Mouse (Mus musculus) midbrain, embryonic 15.5 days (tissue): Measurements from ENCODE around the gene Cadm1. TPM values are rescaled to one million over a fixed set of nuclear protein-coding genes. Genes with fewer than 3 reads are reported as not detected.

Experiments used
- ATAC-seq: fragments of 200-750 bp; cut with Nextera tagmentation; replicated peaks from 2 replicates; pipeline ENCODE4 v1.8.0; 2017; ENCODE audit warnings: moderate TSS enrichment
- H3K27ac ChIP-seq: fragments of 300-500 bp; sonication (generic); 2 replicates; pipeline ENCODE4 v1.5.1; 2015; ENCODE audit warnings: mild to moderate bottlenecking, inconsistent platforms
- H3K27me3 ChIP-seq: fragments of 300-500 bp; sonication (generic); replicated peaks from 2 replicates; pipeline ENCODE4 v1.6.1; 2015; ENCODE audit warnings: inconsistent platforms
- H3K36me3 ChIP-seq: fragments of 300-500 bp; sonication (generic); replicated peaks from 2 replicates; pipeline ENCODE4 v1.6.1; 2015; ENCODE audit warnings: inconsistent platforms
- H3K4me1 ChIP-seq: fragments of 300-500 bp; sonication (generic); 2 replicates; pipeline ENCODE4 v1.6.1; 2015; ENCODE audit warnings: inconsistent platforms
- H3K4me2 ChIP-seq: fragments of 300-500 bp; sonication (generic); 2 replicates; pipeline ENCODE4 v1.6.1; 2015; ENCODE audit warnings: inconsistent platforms, mild to moderate bottlenecking, moderate library complexity
- H3K4me3 ChIP-seq: fragments of 300-500 bp; sonication (generic); 2 replicates; pipeline ENCODE4 v1.5.1; 2015; ENCODE audit warnings: mild to moderate bottlenecking, inconsistent platforms
- H3K9ac ChIP-seq: fragments of 300-500 bp; sonication (generic); 2 replicates; pipeline ENCODE4 v1.6.1; 2015; ENCODE audit warnings: mild to moderate bottlenecking, inconsistent platforms
- H3K9me3 ChIP-seq: fragments of 300-500 bp; sonication (generic); 2 replicates; pipeline ENCODE4 v1.6.1; 2016; ENCODE audit warnings: inconsistent platforms
- WGBS: fragments of 180-500 bp; shearing (Covaris S2); methylation state at CpG from one replicate; pipeline ENCODE4 v1.1.7; 2015; ENCODE audit warnings: mixed read lengths; 5-methylcytosine and 5-hydroxymethylcytosine counted together
- polyA plus RNA-seq: library from polyadenylated mRNA; unstranded; fragments of >200 nt; fragmentation: Nextera tagmentation; extraction: Ambion mirVana; gene quantifications from 2 replicates; pipeline ENCODE4 v1.2.1, GENCODE M21; 2015

Gene Cadm1
- polyA plus RNA-seq, 1 experiment from 2014 or later: 275 TPM

DNA sequence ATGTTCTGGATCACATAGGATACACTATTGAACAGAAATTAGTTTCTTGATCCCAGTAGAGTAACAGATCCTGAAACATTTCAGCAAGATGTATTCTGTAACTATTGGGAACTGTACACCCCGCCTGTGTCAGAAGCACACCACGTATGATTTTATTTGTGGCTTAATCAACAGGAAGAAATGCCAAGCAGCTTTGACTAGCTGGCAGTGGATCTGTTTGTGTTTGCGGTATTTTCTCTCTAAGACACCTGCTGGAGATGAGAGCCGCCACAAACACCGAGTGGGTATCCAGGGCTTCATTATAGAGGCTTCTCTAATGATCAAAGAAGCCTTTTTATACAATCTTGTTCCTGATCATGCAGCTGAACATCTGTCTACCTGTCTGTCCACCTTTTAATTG lies 204.9 kb downstream of the Cadm1 start:
- H3K27ac ChIP-seq: no peak overlapping the region
- H3K9ac ChIP-seq: no peak overlapping the region
- no peaks in the 10 kb centered on the region for H3K9me3 ChIP-seq
- H3K4me1 ChIP-seq: peaks cover 34% of the 10 kb centered on the region
- no peaks in the 10 kb centered on the region for H3K27me3 ChIP-seq
- ATAC-seq: no peak; the same call in 1 of the 2 replicates
- no peaks in the 10 kb centered on the region for H3K36me3 ChIP-seq
- whole genome bisulfite sequencing: 68% methylated on average over 5 of the region's 5 CpGs
- H3K4me2 ChIP-seq: no peak overlapping the region
- no peak overlapping the region for H3K4me3 ChIP-seq

DNA sequence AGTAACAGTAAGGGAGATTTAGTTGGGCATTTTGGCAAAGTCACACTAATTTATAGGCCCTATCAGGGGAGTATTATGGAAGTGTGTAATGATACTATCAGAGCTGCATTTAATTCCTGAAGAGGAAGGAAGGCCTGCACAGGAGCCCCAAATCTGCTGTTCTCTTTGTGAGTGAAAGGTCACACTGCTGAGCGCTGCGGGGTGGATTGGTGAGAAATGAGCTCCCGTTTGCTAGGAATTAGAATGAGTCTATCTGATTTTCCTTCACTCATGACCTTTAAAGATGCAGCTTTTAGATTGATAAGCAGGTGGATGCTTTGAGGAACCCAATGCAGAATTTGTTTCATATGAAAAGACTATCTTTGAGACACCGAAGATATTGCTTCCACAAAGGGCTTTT lies 208.8 kb downstream of the Cadm1 start:
- H3K4me3 ChIP-seq: no peak overlapping the region
- peaks cover 39% of the 10 kb centered on the region for H3K4me1 ChIP-seq
- WGBS: 24% methylated on average over 4 of the region's 4 CpGs
- H3K36me3 ChIP-seq: no peaks in the 10 kb centered on the region
- ATAC-seq: no peak
- no peaks in the 10 kb centered on the region for H3K27me3 ChIP-seq
- H3K9ac ChIP-seq: no peak overlapping the region
- no peaks in the 10 kb centered on the region for H3K9me3 ChIP-seq
- H3K27ac ChIP-seq: peak overlapping the region; percentile 75
- H3K4me2 ChIP-seq: peak overlapping the region; percentile 16; the same call in 1 of the 2 replicates

DNA sequence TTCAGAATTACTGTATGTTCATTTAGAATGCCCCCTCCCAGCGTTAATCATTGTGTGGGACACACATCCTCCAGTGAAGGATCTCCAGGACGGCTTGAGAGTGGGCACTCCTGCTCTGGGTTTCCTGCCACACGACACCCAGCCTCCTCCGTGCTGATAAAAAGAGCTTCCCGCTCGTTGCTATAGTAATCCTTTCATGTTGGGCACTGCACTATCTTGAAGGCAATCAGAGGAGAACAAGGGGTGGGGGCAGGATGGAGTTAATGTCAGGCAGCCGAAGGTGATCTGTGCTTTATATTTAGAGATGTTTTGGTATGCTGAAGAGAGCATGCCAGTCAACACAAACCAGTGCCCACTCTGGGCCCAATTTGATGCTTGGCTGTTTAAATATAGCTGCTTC lies 209.3 kb downstream of the Cadm1 start:
- peak; percentile 84 for ATAC-seq
- H3K27me3 ChIP-seq: no peaks in the 10 kb centered on the region
- WGBS: 6% methylated on average over 7 of the region's 7 CpGs
- peak overlapping the region; percentile 75 for H3K27ac ChIP-seq
- H3K9ac ChIP-seq: no peak overlapping the region
- peaks cover 39% of the 10 kb centered on the region for H3K4me1 ChIP-seq
- no peak overlapping the region for H3K4me3 ChIP-seq
- H3K36me3 ChIP-seq: no peaks in the 10 kb centered on the region
- no peaks in the 10 kb centered on the region for H3K9me3 ChIP-seq
- peak overlapping the region; percentile 16; the same call in 1 of the 2 replicates for H3K4me2 ChIP-seq

DNA sequence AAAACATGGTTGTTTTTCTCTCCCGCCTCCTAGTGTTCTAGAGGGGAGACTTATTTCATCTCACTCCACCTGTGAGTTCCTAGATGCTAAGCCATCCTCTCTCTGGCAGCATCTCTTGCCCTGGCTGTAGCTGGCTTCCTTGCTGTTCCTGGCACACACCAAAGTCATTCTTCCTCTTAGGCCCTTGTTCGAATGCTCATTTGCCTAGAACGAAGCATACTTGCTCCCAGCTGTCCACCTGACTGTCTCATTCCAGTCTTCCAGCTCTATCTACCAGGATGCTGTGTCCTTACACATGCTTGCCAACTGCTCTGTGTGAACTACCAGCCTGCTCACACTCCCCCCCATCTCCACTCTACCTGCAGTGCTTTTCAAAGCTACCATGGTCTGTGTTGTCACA lies 211.8 kb downstream of the Cadm1 start:
- Histone ChIP-seq H3K36me3 (no peaks in the 10 kb centered on the region), H3K4me2 (no peak overlapping the region), H3K9ac (no peak overlapping the region), H3K9me3 (no peaks in the 10 kb centered on the region), H3K4me3 (no peak overlapping the region), H3K27me3 (no peaks in the 10 kb centered on the region), H3K4me1 (peaks cover 27% of the 10 kb centered on the region), H3K27ac (no peak overlapping the region)
- ATAC-seq: no peak
- WGBS: 89% methylated on average over 3 of the region's 3 CpGs

DNA sequence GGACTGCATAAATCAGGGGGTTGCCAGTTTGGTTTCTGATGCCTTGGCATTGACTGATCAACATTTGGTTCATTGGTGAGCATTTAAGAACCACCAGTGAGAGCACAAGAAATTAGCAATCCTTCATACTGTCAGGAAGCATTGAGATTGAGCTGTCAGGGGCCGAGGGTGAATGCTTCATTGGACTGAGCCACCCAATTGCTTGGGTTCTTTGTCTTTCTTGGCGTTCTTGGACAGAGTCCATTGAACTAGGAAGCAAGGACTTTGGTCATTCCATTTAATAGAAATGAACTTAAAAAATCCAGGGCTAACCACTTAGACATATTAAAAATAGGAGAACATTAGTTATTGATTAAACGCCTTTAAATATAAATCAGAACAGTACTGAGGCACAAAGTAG lies 214.9 kb downstream of the Cadm1 start:
- H3K27ac ChIP-seq: no peak overlapping the region
- H3K27me3 ChIP-seq: no peaks in the 10 kb centered on the region
- H3K9ac ChIP-seq: no peak overlapping the region
- H3K4me3 ChIP-seq: no peak overlapping the region
- WGBS: 69% methylated on average over 3 of the region's 3 CpGs
- no peak for ATAC-seq
- no peak overlapping the region for H3K4me2 ChIP-seq
- H3K9me3 ChIP-seq: no peaks in the 10 kb centered on the region
- peaks cover 9% of the 10 kb centered on the region for H3K4me1 ChIP-seq
- no peaks in the 10 kb centered on the region for H3K36me3 ChIP-seq

DNA sequence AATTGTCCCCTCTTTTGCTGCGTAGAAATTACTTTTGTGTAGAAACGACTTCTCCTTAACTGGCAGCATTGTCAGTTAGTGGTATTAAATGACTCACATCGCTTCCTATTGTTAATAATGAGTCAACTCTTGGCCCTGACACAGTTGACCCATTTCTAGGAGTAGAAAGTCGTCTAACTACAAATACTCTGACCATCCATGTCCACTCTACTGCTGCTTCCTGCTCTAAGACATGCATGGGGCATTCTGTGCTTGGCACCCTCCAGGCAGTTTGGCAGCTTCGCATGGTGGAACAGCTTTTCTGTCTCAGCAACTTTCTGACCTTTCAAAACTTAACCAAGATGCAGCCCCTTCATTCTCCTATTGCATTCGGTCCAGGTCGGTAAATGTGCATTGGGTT lies 215.7 kb downstream of the Cadm1 start:
- 88% methylated on average over 7 of the region's 7 CpGs for WGBS

DNA sequence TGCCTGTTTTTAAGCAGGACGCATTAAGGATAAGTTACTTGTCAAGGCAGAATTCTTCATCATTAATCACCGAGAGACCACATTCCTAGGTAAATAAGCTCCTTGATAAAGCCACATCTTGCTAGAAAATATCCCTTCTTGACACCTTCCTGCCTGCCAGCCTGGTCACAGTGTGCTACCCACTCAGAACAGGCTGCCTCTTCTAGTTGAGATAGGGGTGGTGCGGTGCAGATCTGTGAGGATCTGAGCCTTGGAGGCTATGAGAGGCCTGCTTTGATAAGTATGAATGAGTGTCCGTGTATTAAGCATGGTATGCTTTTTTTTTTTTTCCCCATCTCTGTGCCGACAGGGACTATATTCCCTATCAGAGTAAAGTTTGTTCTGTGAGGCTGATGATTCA lies 219.2 kb downstream of the Cadm1 start:
- Histone ChIP-seq H3K4me2 (no peak overlapping the region), H3K9ac (no peak overlapping the region), H3K27ac (no peak overlapping the region), H3K27me3 (no peaks in the 10 kb centered on the region), H3K9me3 (no peaks in the 10 kb centered on the region), H3K4me1 (peaks cover 24% of the 10 kb centered on the region), H3K4me3 (no peak overlapping the region), H3K36me3 (no peaks in the 10 kb centered on the region)
- 77% methylated on average over 5 of the region's 5 CpGs for WGBS
- ATAC-seq: no peak

More for the DNA sequence above, 215.7 kb downstream of the Cadm1 start:
- no peaks in the 10 kb centered on the region for H3K27me3 ChIP-seq
- H3K4me2 ChIP-seq: no peak overlapping the region
- H3K27ac ChIP-seq: no peak overlapping the region
- peaks cover 1% of the 10 kb centered on the region; the same call in 1 of the 2 replicates for H3K4me1 ChIP-seq
- ATAC-seq: no peak
- no peaks in the 10 kb centered on the region for H3K9me3 ChIP-seq
- no peak overlapping the region for H3K4me3 ChIP-seq
- H3K9ac ChIP-seq: no peak overlapping the region
- no peaks in the 10 kb centered on the region for H3K36me3 ChIP-seq

DNA sequence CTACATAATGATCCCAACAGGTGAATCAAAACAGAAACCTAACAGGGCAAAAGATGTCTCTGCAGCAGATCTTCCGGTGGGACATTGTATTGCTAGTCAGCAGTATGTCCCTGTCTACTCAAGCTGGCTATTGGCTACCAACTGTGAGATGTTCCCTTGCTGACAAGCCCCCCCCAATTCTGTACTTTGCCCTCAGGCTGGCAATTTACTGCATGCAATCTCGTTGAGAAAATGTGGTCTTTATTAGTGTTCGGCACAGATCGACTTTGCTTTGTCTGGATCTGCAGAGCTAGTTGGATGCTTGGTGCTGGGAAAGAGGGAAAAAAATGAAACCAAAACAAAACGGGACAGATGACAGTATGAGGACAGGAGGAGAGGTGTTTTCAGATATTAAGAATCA lies 222.5 kb downstream of the Cadm1 start:
- 52% methylated on average over 5 of the region's 5 CpGs for WGBS
- Histone ChIP-seq H3K27me3 (no peaks in the 10 kb centered on the region), H3K4me1 (peaks cover 37% of the 10 kb centered on the region), H3K9ac (no peak overlapping the region), H3K27ac (peak overlapping the region; percentile 15; the same call in 1 of the 2 replicates), H3K4me2 (no peak overlapping the region), H3K36me3 (no peaks in the 10 kb centered on the region), H3K9me3 (no peaks in the 10 kb centered on the region), H3K4me3 (no peak overlapping the region)
- ATAC-seq: peak; percentile 45; the same call in 1 of the 2 replicates

DNA sequence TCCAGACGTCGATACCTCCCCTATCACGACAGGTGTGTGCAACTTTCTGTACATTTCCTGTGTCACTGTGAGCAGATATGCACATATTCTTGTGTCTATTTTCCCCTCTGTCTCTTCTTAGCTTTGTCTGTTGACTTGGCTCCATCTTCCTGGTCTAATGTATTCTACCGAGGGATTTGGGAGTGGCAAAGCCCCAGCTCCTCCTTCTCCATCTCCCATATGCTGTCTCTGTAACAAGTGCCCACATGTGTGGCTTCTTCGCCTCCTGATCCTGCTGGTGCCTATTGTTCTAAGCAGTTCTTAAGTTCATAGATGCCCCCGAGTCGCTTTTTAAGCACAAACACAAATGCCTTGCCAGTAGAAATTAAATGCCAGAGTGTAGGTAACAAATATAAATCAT lies 223.2 kb downstream of the Cadm1 start:
- Histone ChIP-seq H3K27me3 (no peaks in the 10 kb centered on the region), H3K4me3 (no peak overlapping the region), H3K4me1 (peaks cover 37% of the 10 kb centered on the region), H3K4me2 (no peak overlapping the region), H3K27ac (0 out of 2 replicates have a peak overlapping the region, but pooled peaks have one; percentile 9), H3K9ac (no peak overlapping the region), H3K36me3 (no peaks in the 10 kb centered on the region), H3K9me3 (no peaks in the 10 kb centered on the region)
- ATAC-seq: no peak
- 63% methylated on average over 7 of the region's 7 CpGs for WGBS

DNA sequence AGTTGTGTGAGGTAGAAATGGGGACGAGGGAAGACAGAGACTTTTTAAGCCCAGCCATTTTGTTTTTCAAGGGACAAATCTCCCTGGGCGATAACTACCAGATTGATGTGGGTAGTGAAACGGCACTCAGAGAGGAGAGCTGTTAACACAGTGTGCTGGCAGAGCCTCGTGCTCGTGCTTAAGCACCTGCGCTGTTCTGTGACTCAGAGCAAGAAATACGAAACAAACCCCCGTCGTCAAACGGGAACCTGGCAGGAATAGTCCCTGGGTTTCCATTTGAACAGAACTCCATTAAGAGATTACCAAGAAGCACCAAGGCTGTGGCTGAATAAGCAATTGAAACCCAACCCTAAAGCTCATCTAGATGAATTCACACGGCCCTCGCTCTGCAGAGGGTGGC lies 225.1 kb downstream of the Cadm1 start:
- no peak overlapping the region; the same call in 1 of the 2 replicates for H3K4me2 ChIP-seq
- peaks cover 47% of the 10 kb centered on the region for H3K4me1 ChIP-seq
- no peak overlapping the region for H3K27ac ChIP-seq
- no peaks in the 10 kb centered on the region for H3K36me3 ChIP-seq
- 52% methylated on average over 12 of the region's 12 CpGs for WGBS
- ATAC-seq: no peak
- no peaks in the 10 kb centered on the region for H3K27me3 ChIP-seq
- H3K4me3 ChIP-seq: no peak overlapping the region
- no peak overlapping the region for H3K9ac ChIP-seq
- H3K9me3 ChIP-seq: no peaks in the 10 kb centered on the region

DNA sequence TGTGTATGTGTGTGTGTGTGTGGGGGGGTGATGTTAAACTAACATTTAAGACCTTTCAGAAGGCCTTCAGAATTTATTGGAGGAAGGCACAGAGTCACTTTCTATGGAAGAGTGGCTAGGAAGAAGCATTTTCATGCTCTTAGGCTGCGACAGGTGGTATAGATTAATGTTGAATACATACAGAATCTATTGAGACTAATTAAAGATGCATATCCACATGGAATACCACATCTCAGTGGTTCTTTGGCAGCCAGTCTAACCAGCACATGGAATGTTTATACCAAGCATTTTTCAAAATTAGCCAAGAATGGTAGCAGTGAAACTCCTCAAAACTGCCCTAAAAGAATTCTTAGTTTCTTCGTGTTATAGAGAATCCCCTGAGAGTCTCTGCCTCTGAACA lies 227.8 kb downstream of the Cadm1 start:
- 87% methylated on average over 2 of the region's 2 CpGs for WGBS
- no peak overlapping the region for H3K4me3 ChIP-seq
- H3K9me3 ChIP-seq: no peaks in the 10 kb centered on the region
- H3K9ac ChIP-seq: no peak overlapping the region
- ATAC-seq: no peak
- no peaks in the 10 kb centered on the region for H3K27me3 ChIP-seq
- peaks cover 59% of the 10 kb centered on the region for H3K4me1 ChIP-seq
- no peak overlapping the region for H3K4me2 ChIP-seq
- no peaks in the 10 kb centered on the region for H3K36me3 ChIP-seq
- H3K27ac ChIP-seq: no peak overlapping the region

DNA sequence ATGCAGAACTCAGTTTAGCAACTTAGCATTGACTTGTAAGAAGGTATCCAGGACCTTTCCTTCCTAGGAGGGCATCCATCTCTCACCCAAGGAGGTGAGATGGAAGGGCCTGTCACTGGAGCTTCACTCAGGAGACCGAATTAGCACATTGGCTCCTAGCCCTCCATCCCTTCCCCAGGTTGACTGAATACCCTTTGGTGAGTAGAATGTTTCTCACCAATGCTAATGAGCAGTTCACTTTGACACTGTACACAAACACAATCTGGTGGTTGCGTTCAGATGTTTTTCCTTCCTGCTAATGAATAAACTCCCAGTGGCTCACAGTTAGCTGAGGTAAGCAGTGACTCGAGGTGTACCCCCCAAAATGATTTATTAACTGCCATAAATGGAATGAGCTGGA lies 228.3 kb downstream of the Cadm1 start:
- no peaks in the 10 kb centered on the region for H3K27me3 ChIP-seq
- no peaks in the 10 kb centered on the region for H3K36me3 ChIP-seq
- ATAC-seq: no peak
- no peak overlapping the region for H3K9ac ChIP-seq
- WGBS: 83% methylated on average over 3 of the region's 3 CpGs
- H3K4me3 ChIP-seq: no peak overlapping the region
- H3K4me1 ChIP-seq: peaks cover 59% of the 10 kb centered on the region
- H3K9me3 ChIP-seq: no peaks in the 10 kb centered on the region
- no peak overlapping the region for H3K27ac ChIP-seq
- no peak overlapping the region for H3K4me2 ChIP-seq

DNA sequence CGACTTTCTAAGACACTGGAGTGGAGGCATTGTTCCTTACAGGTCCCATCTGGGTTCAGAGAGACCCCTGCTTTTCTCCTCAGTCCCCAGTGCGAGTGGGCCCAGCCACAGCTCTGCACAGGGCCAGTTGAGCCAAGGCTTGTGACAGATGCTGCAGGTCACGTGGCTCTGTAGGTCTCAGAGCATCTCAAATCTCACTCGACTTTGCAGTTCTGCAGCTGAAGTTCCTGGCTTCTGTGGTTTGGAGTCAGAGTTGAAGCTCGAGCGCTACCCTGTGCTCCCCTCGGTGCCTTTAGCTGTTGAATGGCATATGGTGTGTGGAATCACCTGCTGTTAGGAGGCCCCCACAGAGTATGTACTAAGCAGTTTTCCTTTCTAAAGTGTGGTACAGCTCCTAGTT lies 229.8 kb downstream of the Cadm1 start:
- no peak for ATAC-seq
- H3K4me1 ChIP-seq: peaks cover 59% of the 10 kb centered on the region
- H3K4me3 ChIP-seq: no peak overlapping the region
- H3K9me3 ChIP-seq: no peaks in the 10 kb centered on the region
- 60% methylated on average over 7 of the region's 7 CpGs for WGBS
- H3K9ac ChIP-seq: no peak overlapping the region
- H3K4me2 ChIP-seq: no peak overlapping the region
- H3K27ac ChIP-seq: no peak overlapping the region
- H3K27me3 ChIP-seq: no peaks in the 10 kb centered on the region
- no peaks in the 10 kb centered on the region for H3K36me3 ChIP-seq
